Comparison of ENCODE assay signal across 8 mouse cellular contexts in the genomic region with DNA sequence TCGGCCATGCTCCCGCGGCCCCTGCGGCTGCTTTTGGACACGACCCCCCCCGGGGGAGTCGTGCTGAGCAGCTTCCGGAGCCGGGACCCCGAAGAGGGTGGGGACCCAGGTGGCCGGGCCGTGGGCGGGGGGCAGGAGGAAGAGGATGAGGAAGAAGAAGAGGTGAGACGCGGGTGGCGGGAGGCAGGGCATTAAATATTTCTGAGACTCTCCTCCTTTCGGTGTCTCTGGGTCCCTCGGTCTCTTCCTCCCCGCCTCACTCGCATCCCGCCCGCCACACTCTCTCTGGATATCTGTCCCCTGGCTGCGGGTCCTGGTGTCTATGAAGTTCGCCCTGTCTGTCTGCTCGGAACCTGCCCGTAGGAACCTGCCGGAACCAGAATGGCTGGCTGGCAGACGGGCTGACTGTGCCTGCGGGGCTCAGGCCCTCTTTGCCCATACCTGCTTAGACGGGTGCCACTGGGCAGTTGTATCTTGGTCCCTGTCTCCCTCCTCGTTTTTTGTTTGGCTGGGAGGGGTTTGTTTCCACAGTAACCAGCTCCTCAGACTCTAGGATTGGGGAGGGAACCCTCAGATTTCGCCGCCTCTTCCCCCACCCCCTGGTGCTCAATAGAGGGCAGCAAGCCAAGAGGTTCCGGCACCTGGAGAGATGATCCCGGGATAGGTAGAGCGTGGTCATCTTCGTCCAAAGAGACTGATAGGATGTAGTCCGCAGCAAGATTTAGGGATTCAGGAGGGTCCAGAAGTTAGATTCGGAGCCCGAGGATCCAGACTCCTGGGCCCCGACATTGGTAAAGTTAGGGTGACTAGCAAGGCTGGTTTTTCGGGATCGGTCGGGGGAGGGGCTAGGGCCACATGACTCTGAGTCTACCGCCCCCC. TPM values are rescaled to one million over a fixed set of nuclear protein-coding genes. Genes with fewer than 3 reads are reported as not detected.
DNase-seq lines count a peak whose midpoint lies in the region; ATAC-seq and TF ChIP-seq lines count a peak whose summit lies in the region.

No protein-coding gene starts in this region.

- no peak for ATAC-seq in heart, embryonic 11.5 days (replicated peaks; ENCODE audit: insufficient number of reproducible peaks, low FRiP score, low TSS enrichment)
- 0 out of 2 replicates have a peak, but pooled peaks have one; percentile 8 for ATAC-seq in kidney, embryonic 14.5 days (ENCODE audit: low FRiP score, low TSS enrichment)
- ATAC-seq in liver, embryonic 15.5 days (ENCODE audit: insufficient read depth) = peak; percentile 6; the same call in 1 of the 2 replicates
- ATAC-seq in neural tube, embryonic 11.5 days (ENCODE audit: insufficient read depth, low FRiP score, low TSS enrichment) = 0 out of 2 replicates have a peak, but pooled peaks have one; percentile 3

- peak overlapping the region; percentile 98 for H3K4me2 ChIP-seq in heart, embryonic 11.5 days
- H3K4me2 ChIP-seq in kidney, embryonic 14.5 days (replicated peaks; ENCODE audit: low read depth, low read length) = peak overlapping the region; percentile 100
- peak overlapping the region; percentile 99 for H3K4me2 ChIP-seq in liver, embryonic 15.5 days
- H3K4me2 ChIP-seq in neural tube, embryonic 11.5 days (ENCODE audit: low read depth) = peak overlapping the region; percentile 99

- no peaks in the 10 kb centered on the region for H3K27me3 ChIP-seq in MEL (ENCODE audit: control insufficient read depth in 1 of 2, insufficient read depth in 2 of 2, low read length in 2 of 2)
- H3K27me3 ChIP-seq in heart, embryonic 11.5 days (ENCODE audit: control insufficient read depth, insufficient read depth, low read length) = no peaks in the 10 kb centered on the region
- H3K27me3 ChIP-seq in kidney, embryonic 14.5 days (ENCODE audit: control insufficient read depth, insufficient read depth, low read length) = no peaks in the 10 kb centered on the region
- no peaks in the 10 kb centered on the region for H3K27me3 ChIP-seq in liver, embryonic 15.5 days
- no peaks in the 10 kb centered on the region for H3K27me3 ChIP-seq in neural tube, embryonic 11.5 days (ENCODE audit: control insufficient read depth, insufficient read depth, low read length)

- H3K9me3 ChIP-seq in MEL (replicated peaks; ENCODE audit: insufficient read depth, low read length) = no peaks in the 10 kb centered on the region
- H3K9me3 ChIP-seq in heart, embryonic 11.5 days (replicated peaks; ENCODE audit: control insufficient read depth, low read length) = no peaks in the 10 kb centered on the region
- H3K9me3 ChIP-seq in kidney, embryonic 14.5 days (ENCODE audit: control insufficient read depth, low read length) = no peaks in the 10 kb centered on the region
- H3K9me3 ChIP-seq in liver, embryonic 15.5 days (replicated peaks) = no peaks in the 10 kb centered on the region
- H3K9me3 ChIP-seq in neural tube, embryonic 11.5 days (ENCODE audit: control insufficient read depth, low read length) = no peaks in the 10 kb centered on the region

- H3K79me2 ChIP-seq in MEL (ENCODE audit: control insufficient read depth, insufficient read depth, low read length, poor library complexity) = peaks cover 24% of the 10 kb centered on the region

- 0 out of 4 replicates have a peak, but pooled peaks of 1 of the 2 experiments have one; percentile 11 for TF ChIP-seq POLR2A in MEL (IDR thresholded peaks at IDR 0.05; ENCODE audit: control insufficient read depth in 1 of 2, insufficient read depth in 1 of 2, low read depth in 1 of 2, low read length in 2 of 2, poor library complexity in 1 of 2)

- peaks cover 0 to 7% of the 10 kb centered on the region in 2 experiments; a peak in 2 of 4 replicates for H3K4me1 ChIP-seq in MEL (ENCODE audit: control insufficient read depth in 1 of 2, insufficient read depth in 2 of 2, low read length in 2 of 2)
- peaks cover 15% of the 10 kb centered on the region for H3K4me1 ChIP-seq in heart, embryonic 11.5 days (ENCODE audit: control insufficient read depth, insufficient read depth, low read length)
- H3K4me1 ChIP-seq in kidney, embryonic 14.5 days (ENCODE audit: control insufficient read depth, insufficient read depth, low read length) = peaks cover 12% of the 10 kb centered on the region; the same call in 1 of the 2 replicates
- peaks cover 61% of the 10 kb centered on the region for H3K4me1 ChIP-seq in liver, embryonic 15.5 days (replicated peaks)
- H3K4me1 ChIP-seq in neural tube, embryonic 11.5 days (ENCODE audit: control insufficient read depth, insufficient read depth, low read length) = peaks cover 9% of the 10 kb centered on the region; the same call in 1 of the 2 replicates

- under 1% methylated on average over 44 of the region's 45 CpGs for WGBS in heart, embryonic 11.5 days (ENCODE audit: insufficient replicate concordance)
- under 1% methylated on average over 39 of the region's 45 CpGs for WGBS in kidney, embryonic 14.5 days
- WGBS in liver, embryonic 15.5 days (ENCODE audit: insufficient replicate concordance) = 1% methylated on average over 45 of the region's 45 CpGs
- under 1% methylated on average over 44 of the region's 45 CpGs for WGBS in neural tube, embryonic 11.5 days

- TF ChIP-seq EP300 in MEL (IDR thresholded peaks at IDR 0.05; ENCODE audit: low read depth in 1 of 2, low read length in 2 of 2) = no peak

- peak overlapping the region; percentile 93 for H3K9ac ChIP-seq in MEL (ENCODE audit: control insufficient read depth, low read depth, low read length, poor library complexity, severe bottlenecking)
- H3K9ac ChIP-seq in heart, embryonic 11.5 days (ENCODE audit: low read depth, low read length) = peak overlapping the region; percentile 91
- H3K9ac ChIP-seq in kidney, embryonic 14.5 days (ENCODE audit: low read depth, low read length) = peak overlapping the region; percentile 84
- peak overlapping the region; percentile 86 for H3K9ac ChIP-seq in liver, embryonic 15.5 days
- H3K9ac ChIP-seq in neural tube, embryonic 11.5 days (ENCODE audit: low read length) = peak overlapping the region; percentile 88

- TF ChIP-seq CTCF in MEL (IDR thresholded peaks at IDR 0.05 in 2 of 3, conservative IDR thresholded peaks at IDR 0.05 in 1 of 3; ENCODE audit: control insufficient read depth in 1 of 3, insufficient read depth in 1 of 3, low read depth in 2 of 3, low read length in 3 of 3, poor library complexity in 1 of 3, severe bottlenecking in 1 of 3) = no peak

- peaks cover 0 to 3% of the 10 kb centered on the region in 2 experiments; a peak in 2 of 4 replicates for H3K36me3 ChIP-seq in MEL (ENCODE audit: control insufficient read depth in 1 of 2, insufficient read depth in 2 of 2, low read length in 2 of 2)
- peaks cover 16% of the 10 kb centered on the region for H3K36me3 ChIP-seq in heart, embryonic 11.5 days (ENCODE audit: control insufficient read depth, insufficient read depth, low read length)
- H3K36me3 ChIP-seq in kidney, embryonic 14.5 days (ENCODE audit: control insufficient read depth, insufficient read depth, low read length) = peaks cover 16% of the 10 kb centered on the region; the same call in 1 of the 2 replicates
- peaks cover 56% of the 10 kb centered on the region for H3K36me3 ChIP-seq in liver, embryonic 15.5 days (replicated peaks)
- peaks cover 6% of the 10 kb centered on the region for H3K36me3 ChIP-seq in neural tube, embryonic 11.5 days (ENCODE audit: control insufficient read depth, insufficient read depth, low read length)

- DNase-seq in 3134 (ENCODE audit: extremely low read depth, insufficient read length, low spot score) (peak; percentile 65), MEL (ENCODE audit: low read depth, low spot score) (peak; percentile 76)
- DNase-seq in cerebellum, postnatal 36 days = peak; percentile 48 to 61
- DNase-seq in neural tube, embryonic 11.5 days (ENCODE audit: low spot score) = peak; percentile 33
- peak; percentile 80 for DNase-seq in thymus, postnatal 4 days

- peak overlapping the region; percentile 98 for H3K27ac ChIP-seq in MEL (ENCODE audit: control insufficient read depth, low read depth, low read length)
- H3K27ac ChIP-seq in heart, embryonic 11.5 days (ENCODE audit: low read depth, low read length) = peak overlapping the region; percentile 98
- H3K27ac ChIP-seq in kidney, embryonic 14.5 days (ENCODE audit: low read depth, low read length) = peak overlapping the region; percentile 93; the same call in 1 of the 2 replicates
- H3K27ac ChIP-seq in liver, embryonic 15.5 days (replicated peaks) = peak overlapping the region; percentile 93
- H3K27ac ChIP-seq in neural tube, embryonic 11.5 days (ENCODE audit: low read depth, low read length) = peak overlapping the region; percentile 95

- H3K4me3 ChIP-seq in MEL (ENCODE audit: control insufficient read depth in 1 of 2, insufficient read depth in 1 of 2, low read depth in 2 of 2, low read length in 2 of 2) = peak overlapping the region; percentile 74 to 78
- H3K4me3 ChIP-seq in heart, embryonic 11.5 days (ENCODE audit: low read depth, low read length) = peak overlapping the region; percentile 94
- H3K4me3 ChIP-seq in kidney, embryonic 14.5 days (ENCODE audit: low read length) = peak overlapping the region; percentile 84
- peak overlapping the region; percentile 75 for H3K4me3 ChIP-seq in liver, embryonic 15.5 days (replicated peaks)
- H3K4me3 ChIP-seq in neural tube, embryonic 11.5 days (ENCODE audit: low read depth, low read length) = peak overlapping the region; percentile 91

- no peak for TF ChIP-seq RAD21 in MEL (IDR thresholded peaks at IDR 0.05; ENCODE audit: low read depth, low read length)

RNA-seq across cellular contexts. Expression of a gene that starts 1.2 kb away (rescaled TPM):
- 19.0 and 24.9 TPM in 2 replicates for total RNA-seq in MEL (2012; rRNA removed)
- polyA plus RNA-seq in MEL (2012; ENCODE audit: insufficient read depth in 1 of 2, insufficient read length in 2 of 2, low read depth in 1 of 2, low replicate concordance in 2 of 2, missing spikeins in 1 of 2) = 10 to 100 TPM in 1 of 2 experiments, not detected in 1; 43.6 TPM
- 25.8 and 27.8 TPM in 2 replicates for polyA plus RNA-seq in heart, embryonic 11.5 days (2014; fragmentation: Nextera tagmentation; extraction: Ambion mirVana)
- 26.3 and 28.2 TPM in 2 replicates for polyA plus RNA-seq in kidney, embryonic 14.5 days (2014; fragmentation: Nextera tagmentation; extraction: Ambion mirVana)
- polyA plus RNA-seq in liver, embryonic 15.5 days (2015; fragmentation: Nextera tagmentation; extraction: Ambion mirVana) = 8.2 and 10.2 TPM in 2 replicates
- polyA plus RNA-seq in neural tube, embryonic 11.5 days (2014; fragmentation: Nextera tagmentation; extraction: Ambion mirVana) = 38.7 and 42.6 TPM in 2 replicates

RNA-seq across cellular contexts. Expression of a gene that starts 9.6 kb away (rescaled TPM):
- 189 and 239 TPM in 2 replicates for total RNA-seq in MEL (2012; rRNA removed)
- polyA plus RNA-seq in MEL (2012; ENCODE audit: insufficient read depth in 1 of 2, insufficient read length in 2 of 2, low read depth in 1 of 2, low replicate concordance in 2 of 2, missing spikeins in 1 of 2) = 100 to 1,000 TPM in 1 of 2 experiments, not detected in 1; 222 TPM
- 147 and 151 TPM in 2 replicates for polyA plus RNA-seq in heart, embryonic 11.5 days (2014; fragmentation: Nextera tagmentation; extraction: Ambion mirVana)
- polyA plus RNA-seq in kidney, embryonic 14.5 days (2014; fragmentation: Nextera tagmentation; extraction: Ambion mirVana) = 169 and 211 TPM in 2 replicates
- polyA plus RNA-seq in liver, embryonic 15.5 days (2015; fragmentation: Nextera tagmentation; extraction: Ambion mirVana) = 89.6 and 96.8 TPM in 2 replicates
- 190 and 195 TPM in 2 replicates for polyA plus RNA-seq in neural tube, embryonic 11.5 days (2014; fragmentation: Nextera tagmentation; extraction: Ambion mirVana)

RNA-seq across cellular contexts. Expression of a gene that starts 9.9 kb away (rescaled TPM):
- 97.6 and 100 TPM in 2 replicates for total RNA-seq in MEL (2012; rRNA removed)
- 100 to 1,000 TPM in 1 of 2 experiments, not detected in 1; 131 TPM for polyA plus RNA-seq in MEL (2012; ENCODE audit: insufficient read depth in 1 of 2, insufficient read length in 2 of 2, low read depth in 1 of 2, low replicate concordance in 2 of 2, missing spikeins in 1 of 2)
- 18.3 and 19.7 TPM in 2 replicates for polyA plus RNA-seq in heart, embryonic 11.5 days (2014; fragmentation: Nextera tagmentation; extraction: Ambion mirVana)
- polyA plus RNA-seq in kidney, embryonic 14.5 days (2014; fragmentation: Nextera tagmentation; extraction: Ambion mirVana) = 26.5 and 37.8 TPM in 2 replicates
- polyA plus RNA-seq in liver, embryonic 15.5 days (2015; fragmentation: Nextera tagmentation; extraction: Ambion mirVana) = 18.4 and 19.3 TPM in 2 replicates
- 29.5 and 33.4 TPM in 2 replicates for polyA plus RNA-seq in neural tube, embryonic 11.5 days (2014; fragmentation: Nextera tagmentation; extraction: Ambion mirVana)

RNA-seq across cellular contexts. Expression of a gene that starts 14.8 kb away (rescaled TPM):
- 18.6 and 20.2 TPM in 2 replicates for total RNA-seq in MEL (2012; rRNA removed)
- polyA plus RNA-seq in MEL (2012; ENCODE audit: insufficient read depth in 1 of 2, insufficient read length in 2 of 2, low read depth in 1 of 2, low replicate concordance in 2 of 2, missing spikeins in 1 of 2) = 10 to 100 TPM in 1 of 2 experiments, not detected in 1; 30.0 TPM
- polyA plus RNA-seq in heart, embryonic 11.5 days (2014; fragmentation: Nextera tagmentation; extraction: Ambion mirVana) = 7.2 and 7.8 TPM in 2 replicates
- 11.1 TPM in 2 replicates for polyA plus RNA-seq in kidney, embryonic 14.5 days (2014; fragmentation: Nextera tagmentation; extraction: Ambion mirVana)
- 8.2 and 9.8 TPM in 2 replicates for polyA plus RNA-seq in liver, embryonic 15.5 days (2015; fragmentation: Nextera tagmentation; extraction: Ambion mirVana)
- 10.5 and 11.2 TPM in 2 replicates for polyA plus RNA-seq in neural tube, embryonic 11.5 days (2014; fragmentation: Nextera tagmentation; extraction: Ambion mirVana)

RNA-seq across cellular contexts. Expression of a gene that starts 14.8 kb away (rescaled TPM):
- total RNA-seq in MEL (2012; rRNA removed) = 14.7 and 24.3 TPM in 2 replicates
- polyA plus RNA-seq in MEL (2012; ENCODE audit: insufficient read depth in 1 of 2, insufficient read length in 2 of 2, low read depth in 1 of 2, low replicate concordance in 2 of 2, missing spikeins in 1 of 2) = 10 to 100 TPM in 1 of 2 experiments, not detected in 1; 33.3 TPM
- 22.0 and 23.4 TPM in 2 replicates for polyA plus RNA-seq in heart, embryonic 11.5 days (2014; fragmentation: Nextera tagmentation; extraction: Ambion mirVana)
- 17.4 and 24.6 TPM in 2 replicates for polyA plus RNA-seq in kidney, embryonic 14.5 days (2014; fragmentation: Nextera tagmentation; extraction: Ambion mirVana)
- 33.3 and 35.7 TPM in 2 replicates for polyA plus RNA-seq in liver, embryonic 15.5 days (2015; fragmentation: Nextera tagmentation; extraction: Ambion mirVana)
- 12.9 and 16.2 TPM in 2 replicates for polyA plus RNA-seq in neural tube, embryonic 11.5 days (2014; fragmentation: Nextera tagmentation; extraction: Ambion mirVana)
